ENCODE assay signal across 23 mouse cellular contexts in genomic region chr19:41573700-41574099, GRCm38 (mm10).
"Had no signal": no experiment of that assay in that cellular context is flagged by ENCODE, and none has a peak within 500 bp of the region (broad histone marks: within the 10 kb centered on the region; RNA-seq: fewer than 3 reads in every experiment).

No protein-coding gene starts in this region.

- H3K36me3 ChIP-seq: heart, embryonic 15.5 days; hindbrain, embryonic 13.5 days; hindbrain, embryonic 15.5 days; limb, embryonic 10.5 days; liver, embryonic 13.5 days had no signal

- H3K4me1 ChIP-seq: heart, embryonic 13.5 days; heart, embryonic 15.5 days; hindbrain, embryonic 13.5 days; hindbrain, embryonic 15.5 days had no signal

- ATAC-seq: hindbrain, postnatal 0 days; intestine, embryonic 16.5 days had no signal

- H3K4me2 ChIP-seq: heart, embryonic 11.5 days; heart, embryonic 13.5 days; heart, embryonic 15.5 days; hindbrain, embryonic 13.5 days; hindbrain, embryonic 15.5 days; limb, embryonic 12.5 days; liver, embryonic 13.5 days had no signal

- DNase-seq: gastrocnemius, postnatal 14 days; gastrocnemius, postnatal 36 days; heart, adult 11 months; heart, adult 2 months; heart, postnatal 14 days; heart, postnatal 36 days; kidney, adult 11 months; kidney, adult 8-10 months; kidney, postnatal 10 days; kidney, postnatal 25 days; kidney, postnatal 4 days; liver, embryonic 13.5 days had no signal

- H3K4me3 ChIP-seq: heart, adult 2 months; heart, embryonic 13.5 days; heart, embryonic 15.5 days; hindbrain, embryonic 13.5 days; hindbrain, embryonic 15.5 days; layer of hippocampus, adult 2 months; left cerebral cortex, adult 2 months; limb, embryonic 10.5 days; limb, embryonic 12.5 days; liver, embryonic 13.5 days had no signal

- H3K27me3 ChIP-seq: heart, embryonic 13.5 days; heart, embryonic 15.5 days; hindbrain, embryonic 13.5 days; hindbrain, embryonic 15.5 days; limb, embryonic 12.5 days; liver, embryonic 13.5 days had no signal

- H3K9ac ChIP-seq: heart, embryonic 13.5 days; heart, embryonic 15.5 days; hindbrain, embryonic 13.5 days; hindbrain, embryonic 15.5 days; limb, embryonic 12.5 days; liver, embryonic 13.5 days had no signal

- H3K9me3 ChIP-seq: heart, embryonic 13.5 days; heart, embryonic 15.5 days; hindbrain, embryonic 13.5 days; hindbrain, embryonic 15.5 days; limb, embryonic 10.5 days; limb, embryonic 12.5 days; liver, embryonic 13.5 days had no signal

- H3K27ac ChIP-seq: heart, adult 2 months; heart, embryonic 13.5 days; heart, embryonic 15.5 days; hindbrain, embryonic 13.5 days; hindbrain, embryonic 15.5 days; hindbrain, postnatal 0 days; layer of hippocampus, adult 2 months; left cerebral cortex, adult 2 months; limb, embryonic 10.5 days; limb, embryonic 12.5 days; liver, embryonic 13.5 days had no signal
